Mouse (Mus musculus): Measurements from ENCODE around the gene Fam57b. TPM values are rescaled to one million over a fixed set of nuclear protein-coding genes. Genes with fewer than 3 reads are reported as not detected.

Fam57b gene
- total and polyA plus RNA-seq, 2 experiments from 2014 or later, result 0.99 to 2.6 TPM

DNA sequence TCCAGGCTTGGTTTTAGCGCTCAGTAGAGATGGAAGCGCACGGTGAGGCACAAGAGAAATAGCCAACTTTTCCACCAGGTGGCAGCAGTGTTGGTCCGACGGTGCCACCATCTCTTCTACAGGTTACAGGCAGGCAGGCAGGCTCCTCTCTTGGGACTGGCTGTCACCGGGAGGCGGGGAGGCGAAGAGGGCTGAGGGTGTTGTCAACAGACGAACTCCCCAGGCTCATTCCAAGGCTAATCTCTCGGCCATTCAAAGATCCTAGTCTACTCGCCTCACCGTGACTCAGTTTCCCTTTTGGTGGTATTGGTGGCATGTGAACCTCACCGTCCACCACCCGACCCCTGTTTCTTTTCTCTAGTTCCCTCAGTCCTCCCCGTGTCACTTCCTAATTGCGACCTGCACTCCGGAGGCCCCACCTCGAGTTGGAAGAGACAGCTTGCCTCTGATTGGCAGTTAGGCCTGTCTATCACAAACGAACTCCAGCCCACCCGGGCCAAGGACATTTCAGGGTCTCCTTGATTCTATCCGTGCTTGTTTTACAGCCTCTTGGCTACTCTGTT lies 34.6 kb downstream of the Fam57b start:
- Histone ChIP-seq H3K36me3 (replicated peaks; ENCODE audit: control insufficient read depth, insufficient read depth, low read length) (no peaks in the 10 kb centered on the region), H3K9me3 (replicated peaks; ENCODE audit: control insufficient read depth, low read length) (no peaks in the 10 kb centered on the region), H3K4me1 (ENCODE audit: control insufficient read depth, insufficient read depth) (peaks cover 5% of the 10 kb centered on the region; the same call in 1 of the 2 replicates), H3K27me3 (ENCODE audit: control insufficient read depth, insufficient read depth, low read length) (peaks cover 12% of the 10 kb centered on the region; the same call in 1 of the 2 replicates), H3K27ac (ENCODE audit: low read depth) (no peak overlapping the region), H3K4me2 (ENCODE audit: low read depth, low read length) (peak overlapping the region; percentile 53), H3K9ac (replicated peaks; ENCODE audit: low read depth, low read length) (no peak overlapping the region), H3K4me3 (ENCODE audit: low read depth, low read length) (0 out of 2 replicates have a peak overlapping the region, but pooled peaks have one; percentile 21)
- WGBS, result under 1% methylated on average over 21 of the region's 21 CpGs
- peak; percentile 90 for ATAC-seq (ENCODE audit: insufficient read depth, low read depth)
- peak; percentile 79 for DNase-seq (ENCODE audit: low spot score)
- no peak for TF ChIP-seq EP300 (IDR thresholded peaks at IDR 0.05; ENCODE audit: low read depth)
- peak; percentile 87 for TF ChIP-seq CTCF (IDR thresholded peaks at IDR 0.05; ENCODE audit: low read depth)

DNA sequence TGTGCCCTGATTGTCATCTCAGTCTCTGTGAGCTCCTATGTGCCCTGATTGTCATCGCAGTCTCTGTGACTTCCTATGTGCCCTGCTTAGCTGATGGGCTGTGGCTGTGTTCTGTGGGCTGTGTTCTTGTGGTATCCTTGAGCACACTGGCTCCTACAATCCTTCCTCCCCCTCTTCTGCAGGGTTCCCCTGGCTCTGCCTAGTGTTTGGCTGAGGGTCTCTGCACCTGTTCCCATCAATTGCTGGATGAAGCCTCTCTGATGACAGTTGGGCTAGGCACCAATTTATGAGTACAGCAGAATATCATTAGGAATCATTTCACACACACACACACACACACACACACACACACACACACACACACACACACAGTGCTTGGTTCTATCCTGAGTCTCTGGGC lies 35.8 kb downstream of the Fam57b start:
- H3K4me3 ChIP-seq (ENCODE audit: low read depth, low read length), result no peak overlapping the region
- TF ChIP-seq CTCF (IDR thresholded peaks at IDR 0.05; ENCODE audit: low read depth) (no peak), EP300 (IDR thresholded peaks at IDR 0.05; ENCODE audit: low read depth) (no peak)
- no peak overlapping the region for H3K27ac ChIP-seq (ENCODE audit: low read depth)
- no peak overlapping the region for H3K4me2 ChIP-seq (ENCODE audit: low read depth, low read length)
- peaks cover 12% of the 10 kb centered on the region; the same call in 1 of the 2 replicates for H3K27me3 ChIP-seq (ENCODE audit: control insufficient read depth, insufficient read depth, low read length)
- H3K9me3 ChIP-seq (replicated peaks; ENCODE audit: control insufficient read depth, low read length), result no peaks in the 10 kb centered on the region
- 96% methylated on average over 1 of the region's 1 CpGs for WGBS
- H3K36me3 ChIP-seq (replicated peaks; ENCODE audit: control insufficient read depth, insufficient read depth, low read length), result no peaks in the 10 kb centered on the region
- no peak for ATAC-seq (ENCODE audit: insufficient read depth, low read depth)
- H3K9ac ChIP-seq (replicated peaks; ENCODE audit: low read depth, low read length), result no peak overlapping the region
- peaks cover 5% of the 10 kb centered on the region; the same call in 1 of the 2 replicates for H3K4me1 ChIP-seq (ENCODE audit: control insufficient read depth, insufficient read depth)
- no peak for DNase-seq (ENCODE audit: low spot score)

DNA sequence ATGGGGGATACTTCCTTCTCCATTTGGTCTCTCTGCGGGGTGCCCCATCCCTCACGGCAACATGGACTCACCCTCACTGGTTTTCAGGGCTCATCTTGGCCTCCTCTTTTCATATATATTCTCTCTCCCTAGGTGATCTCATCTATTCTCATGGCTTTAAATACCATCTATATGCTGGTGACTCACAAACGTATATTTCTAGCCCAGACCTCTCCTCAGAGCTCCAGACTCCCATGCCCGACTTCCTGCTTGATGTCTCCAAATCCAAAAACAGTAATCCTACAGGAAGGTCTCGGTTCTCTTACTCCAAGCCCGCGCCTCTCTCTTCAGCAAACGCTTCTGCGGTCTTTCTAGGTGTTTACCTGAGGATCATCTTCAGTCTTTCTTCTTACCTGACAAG lies 45.8 kb downstream of the Fam57b start:
- no peaks in the 10 kb centered on the region for H3K4me1 ChIP-seq (ENCODE audit: control insufficient read depth, insufficient read depth)
- TF ChIP-seq CTCF (IDR thresholded peaks at IDR 0.05; ENCODE audit: low read depth) (no peak), EP300 (IDR thresholded peaks at IDR 0.05; ENCODE audit: low read depth) (no peak)
- H3K36me3 ChIP-seq (replicated peaks; ENCODE audit: control insufficient read depth, insufficient read depth, low read length), result no peaks in the 10 kb centered on the region
- H3K9ac ChIP-seq (replicated peaks; ENCODE audit: low read depth, low read length), result no peak overlapping the region
- WGBS, result 69% methylated on average over 9 of the region's 9 CpGs
- no peak overlapping the region for H3K4me3 ChIP-seq (ENCODE audit: low read depth, low read length)
- DNase-seq (ENCODE audit: low spot score) (no peak), ATAC-seq (ENCODE audit: insufficient read depth, low read depth) (no peak)
- H3K27ac ChIP-seq (ENCODE audit: low read depth), result no peak overlapping the region
- H3K9me3 ChIP-seq (replicated peaks; ENCODE audit: control insufficient read depth, low read length), result 0 out of 2 replicates have a peak, but pooled peaks cover 3% of the 10 kb centered on the region
- peaks cover 25% of the 10 kb centered on the region for H3K27me3 ChIP-seq (ENCODE audit: control insufficient read depth, insufficient read depth, low read length)
- H3K4me2 ChIP-seq (ENCODE audit: low read depth, low read length), result no peak overlapping the region

DNA sequence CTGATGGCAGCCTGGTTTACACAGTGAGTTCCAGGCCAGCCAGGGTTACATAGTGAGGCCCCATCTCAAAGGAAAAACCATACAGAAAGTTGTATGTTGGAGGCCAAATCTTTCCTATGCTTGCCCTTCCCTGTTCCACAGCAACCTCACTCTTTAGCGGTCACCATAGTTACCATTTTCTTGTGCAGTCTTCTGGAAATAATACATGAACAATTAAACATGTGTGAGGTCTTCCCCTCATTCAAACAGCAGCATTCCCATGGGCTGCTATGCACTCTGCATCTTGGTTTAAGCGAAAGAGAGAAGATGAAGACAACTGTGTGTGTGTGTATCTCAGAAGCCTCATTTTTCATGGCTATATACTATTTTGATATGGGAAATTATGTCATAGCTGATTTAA lies 48.0 kb downstream of the Fam57b start:
- Histone ChIP-seq H3K36me3 (replicated peaks; ENCODE audit: control insufficient read depth, insufficient read depth, low read length) (no peaks in the 10 kb centered on the region), H3K4me3 (ENCODE audit: low read depth, low read length) (no peak overlapping the region), H3K4me2 (ENCODE audit: low read depth, low read length) (no peak overlapping the region), H3K27me3 (ENCODE audit: control insufficient read depth, insufficient read depth, low read length) (peaks cover 48% of the 10 kb centered on the region), H3K27ac (ENCODE audit: low read depth) (no peak overlapping the region), H3K4me1 (ENCODE audit: control insufficient read depth, insufficient read depth) (no peaks in the 10 kb centered on the region), H3K9me3 (replicated peaks; ENCODE audit: control insufficient read depth, low read length) (0 out of 2 replicates have a peak, but pooled peaks cover 3% of the 10 kb centered on the region), H3K9ac (replicated peaks; ENCODE audit: low read depth, low read length) (no peak overlapping the region)
- 88% methylated on average over 2 of the region's 2 CpGs for whole genome bisulfite sequencing
- ATAC-seq (ENCODE audit: insufficient read depth, low read depth), result no peak
- TF ChIP-seq CTCF (IDR thresholded peaks at IDR 0.05; ENCODE audit: low read depth) (no peak), EP300 (IDR thresholded peaks at IDR 0.05; ENCODE audit: low read depth) (no peak)
- no peak for DNase-seq (ENCODE audit: low spot score)

DNA sequence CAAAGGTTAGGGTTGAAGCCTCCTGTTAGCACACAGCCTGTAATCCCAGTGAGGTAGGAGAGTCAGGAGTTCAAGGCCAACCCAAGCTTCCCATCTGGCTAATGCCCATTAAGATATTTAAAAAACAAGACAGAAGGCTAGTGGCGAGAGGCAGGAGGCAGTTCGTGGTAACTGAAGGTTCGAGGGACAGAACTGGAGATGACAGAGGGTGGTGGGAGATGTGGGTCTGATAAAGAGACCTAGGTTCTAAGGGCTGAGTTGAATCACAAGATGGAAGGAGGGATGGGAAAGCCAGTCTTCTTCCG lies 49.6 kb downstream of the Fam57b start, which contains the start of gene Doc2a:
TSS of gene Doc2a (plus strand) at position 301 of the 305 bp plus-strand sequence.
- Histone ChIP-seq H3K4me2 (ENCODE audit: low read depth, low read length) (peak within 1 kb of the TSS; percentile 67), H3K4me3 (ENCODE audit: low read depth, low read length) (peak within 1 kb of the TSS; percentile 44), H3K36me3 (replicated peaks; ENCODE audit: control insufficient read depth, insufficient read depth, low read length) (peaks cover 4% of the 10 kb centered on the region; the same call in 1 of the 2 replicates), H3K9me3 (replicated peaks; ENCODE audit: control insufficient read depth, low read length) (no peaks in the 10 kb centered on the region), H3K4me1 (ENCODE audit: control insufficient read depth, insufficient read depth) (no peaks in the 10 kb centered on the region), H3K27ac (ENCODE audit: low read depth) (no peak within 1 kb of the TSS), H3K27me3 (ENCODE audit: control insufficient read depth, insufficient read depth, low read length) (peaks cover 49% of the 10 kb centered on the region), H3K9ac (replicated peaks; ENCODE audit: low read depth, low read length) (no peak within 1 kb of the TSS)
- WGBS, result 41% methylated on average over 4 of the region's 4 CpGs
- no peak for ATAC-seq (ENCODE audit: insufficient read depth, low read depth)
- TF ChIP-seq CTCF (IDR thresholded peaks at IDR 0.05; ENCODE audit: low read depth) (no peak), EP300 (IDR thresholded peaks at IDR 0.05; ENCODE audit: low read depth) (no peak)
- no peak for DNase-seq (ENCODE audit: low spot score)

Measured in heart, postnatal 0 days (tissue).